Mouse (Mus musculus) T-helper 17 cell (primary cell): Measurements from ENCODE around the gene Rsbn1l.

Source experiments
- in situ Hi-C, 2 experiments: fragments of 300-600 bp; cut with MboI, MseI; formaldehyde crosslinking; loops; 1 replicate in 1 of 2; 2 replicates in 1 of 2; pipeline ENCODE4 v1.15.1; 2025; ENCODE audit warnings: high pct_unique_total_duplicates in 2 of 2

Rsbn1l gene

DNA sequence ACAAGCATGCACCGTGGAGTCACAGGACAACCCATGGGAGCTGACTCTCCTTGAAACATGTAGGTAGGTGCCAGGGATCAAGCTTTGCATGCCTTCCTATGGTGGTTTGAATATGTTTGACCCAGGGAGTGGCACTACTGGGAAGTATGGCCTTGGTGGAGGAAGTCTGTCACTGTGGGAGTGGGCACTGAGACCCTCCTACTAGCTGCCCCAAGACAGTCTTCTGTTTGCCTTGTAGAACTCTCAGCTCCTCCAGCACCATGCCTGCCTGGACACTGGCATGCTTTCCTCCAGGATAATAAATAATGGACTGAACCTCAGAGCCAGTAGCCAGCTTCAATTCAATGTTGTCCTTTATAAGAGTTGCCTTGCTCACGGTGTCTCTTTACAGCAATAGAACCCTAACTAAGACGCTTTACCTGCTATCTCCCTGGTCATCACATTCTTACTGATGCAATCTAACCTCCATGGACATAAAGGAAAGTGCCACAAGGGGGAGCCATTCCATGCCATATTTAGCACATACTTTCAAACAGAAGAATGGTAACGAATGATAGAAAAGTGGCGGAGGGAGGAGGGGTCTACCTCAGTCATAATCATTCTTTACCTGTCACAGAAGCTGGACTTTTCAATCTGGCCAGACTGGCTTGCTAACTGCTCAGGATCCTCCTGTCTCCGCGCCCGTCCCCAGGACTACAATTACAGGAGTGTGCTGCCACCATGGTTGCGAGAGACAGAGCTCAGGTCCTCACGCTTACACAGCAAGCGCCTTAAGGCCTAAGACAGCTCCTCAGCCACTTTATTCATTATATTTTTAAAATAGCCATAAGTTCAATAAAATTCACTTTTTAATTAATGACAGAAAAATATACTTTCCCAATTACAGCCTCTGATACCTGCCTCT is 42.6 kb downstream of the Rsbn1l start:
- in situ Hi-C loops = loop anchor here (5.0 to 10.0 kb wide), 3 partner anchors 44 to 251 kb away; partner anchors contain the start of gene Rsbn1l (in 1 of the 2)

DNA sequence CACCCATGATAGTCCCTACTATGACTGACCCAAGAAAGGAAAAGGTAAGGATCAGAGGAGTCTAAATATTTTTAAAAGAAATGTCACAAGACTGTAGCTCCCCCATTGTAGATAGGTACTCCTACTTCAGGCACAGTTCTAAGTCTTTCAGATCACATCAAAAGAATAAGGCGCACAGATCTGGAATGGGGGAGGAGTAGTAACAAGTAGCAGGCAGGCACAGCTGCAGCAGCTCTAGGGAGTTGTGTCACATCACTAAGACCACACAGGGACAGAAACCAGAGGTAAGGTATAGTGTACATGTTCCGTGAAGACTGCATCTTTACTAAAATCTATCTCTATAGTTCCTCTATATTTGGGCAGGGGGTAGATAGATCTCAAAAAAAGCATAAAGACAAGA is 44.5 kb downstream of the Rsbn1l start:
- in situ Hi-C loops = loop anchor here (5.0 to 10.0 kb wide), 3 partner anchors 46 to 253 kb away; partner anchors contain the start of gene Rsbn1l (in 1 of the 2)

DNA sequence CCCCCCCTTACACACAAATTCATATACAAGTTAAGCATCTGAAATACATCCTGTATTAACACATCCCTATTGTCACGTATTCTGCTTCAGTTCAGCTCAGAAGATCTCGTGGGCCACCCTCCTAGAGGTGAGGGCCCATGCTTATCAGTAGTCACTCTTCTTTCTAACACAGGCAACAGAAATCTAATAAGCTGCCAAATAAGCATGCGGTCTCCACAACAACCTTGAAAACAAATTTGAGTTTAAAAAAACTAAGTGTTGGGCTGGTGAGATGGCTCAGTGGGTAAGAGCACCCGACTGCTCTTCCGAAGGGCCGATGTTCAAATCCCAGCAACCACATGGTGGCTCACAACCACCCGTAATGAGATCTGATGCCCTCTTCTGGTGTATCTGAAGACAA is 50.0 kb downstream of the Rsbn1l start:
- in situ Hi-C loops = no loop called here

DNA sequence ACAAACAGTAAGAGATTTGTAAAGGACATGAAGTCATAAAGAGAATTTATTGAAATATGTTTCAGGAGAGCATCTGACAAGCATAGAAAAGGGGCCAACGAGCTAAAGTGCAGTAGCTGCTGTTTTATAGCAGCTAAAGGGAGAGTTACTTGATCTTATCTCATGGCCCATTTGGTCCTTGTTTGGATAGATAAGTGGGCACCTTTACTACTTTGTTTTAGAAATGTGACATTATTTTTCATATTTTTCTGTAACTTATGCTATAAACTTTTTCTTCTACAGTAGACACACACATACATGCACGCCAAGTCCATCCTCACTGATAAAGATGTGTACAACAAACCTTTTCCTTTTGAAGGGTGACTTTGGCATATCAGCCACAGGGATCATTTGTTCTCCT is 50.8 kb downstream of the Rsbn1l start:
- in situ Hi-C loops = no loop called here

DNA sequence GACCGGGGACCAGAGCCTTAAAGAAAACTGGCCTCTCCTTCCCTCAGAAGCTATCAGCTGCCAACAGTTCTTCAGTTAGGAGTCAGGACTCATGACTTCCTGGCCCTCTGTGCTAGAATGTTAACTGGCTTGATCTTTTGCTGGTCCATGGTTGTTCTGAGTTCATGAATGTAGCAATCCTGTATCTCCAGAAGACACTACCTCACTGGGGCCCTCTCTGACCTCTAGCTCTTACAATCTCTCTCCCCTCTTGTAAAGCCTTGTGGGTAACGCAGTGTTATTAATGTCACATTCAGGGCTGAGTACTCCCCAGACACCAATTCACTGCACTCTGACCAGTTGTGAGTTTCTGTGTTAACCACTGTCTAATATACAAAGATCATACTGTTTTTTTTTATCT is 51.6 kb downstream of the Rsbn1l start:
- in situ Hi-C loops = no loop called here

DNA sequence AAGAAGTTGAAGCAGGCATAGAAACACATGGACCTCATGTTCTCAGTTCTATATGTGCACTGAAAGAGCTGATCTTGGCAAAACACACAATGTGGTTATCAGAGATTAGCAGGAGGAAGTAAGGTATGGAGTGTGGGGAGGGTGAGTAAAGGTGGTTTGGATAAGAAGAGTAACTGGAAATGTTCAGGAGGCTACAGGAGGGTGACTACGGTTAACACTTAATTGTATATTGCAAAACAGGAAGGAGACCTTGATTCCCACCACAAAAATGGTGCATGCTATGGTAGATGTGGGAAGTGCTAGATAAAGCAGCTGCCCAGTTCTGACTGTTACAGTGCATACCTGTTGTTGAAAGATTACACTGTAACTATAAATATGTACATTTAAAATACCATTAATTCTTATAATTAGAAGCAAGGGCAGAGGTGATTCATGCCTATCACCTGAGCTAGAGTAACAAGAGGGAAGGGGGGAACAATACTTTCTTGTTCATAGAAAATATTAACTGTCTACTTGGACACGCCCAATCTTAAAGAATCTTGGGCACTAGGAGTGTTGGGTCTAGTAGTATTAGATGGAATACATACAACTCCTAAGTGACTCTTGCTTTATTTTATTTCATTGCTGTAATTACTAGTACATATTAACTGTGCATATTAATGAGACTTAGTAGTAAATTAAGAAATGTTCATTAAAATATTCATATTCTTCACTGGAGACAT is 58.6 kb downstream of the Rsbn1l start:
- in situ Hi-C loops = no loop called here

DNA sequence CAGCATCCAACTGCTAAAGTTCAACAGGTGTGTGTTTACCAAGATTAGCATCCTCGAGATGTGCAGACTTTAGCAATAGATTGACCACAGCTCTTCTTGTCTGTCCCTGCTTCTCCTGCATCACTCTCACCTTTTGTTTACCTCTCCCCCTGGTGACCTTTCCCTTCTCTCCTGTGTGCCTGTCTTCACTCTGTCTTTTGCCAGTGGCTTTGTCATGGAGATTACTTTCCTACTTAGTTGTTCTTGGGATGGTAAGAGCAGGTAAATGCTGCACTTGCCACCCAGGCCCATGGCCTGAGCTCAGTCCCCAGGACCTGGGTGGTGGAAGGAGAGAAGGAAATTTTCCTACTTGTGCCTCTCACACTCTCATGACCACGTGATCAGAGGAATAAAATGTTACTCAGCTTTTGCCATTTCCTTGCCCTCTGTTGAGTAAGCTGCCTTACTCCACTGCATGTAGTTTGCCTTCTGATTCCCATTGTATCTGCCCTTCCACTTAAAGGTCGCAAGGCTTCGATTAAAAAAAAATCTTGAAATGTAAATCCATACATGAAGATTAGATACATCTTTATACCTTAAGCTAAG is 72.1 kb downstream of the Rsbn1l start:
- in situ Hi-C loops = no loop called here

DNA sequence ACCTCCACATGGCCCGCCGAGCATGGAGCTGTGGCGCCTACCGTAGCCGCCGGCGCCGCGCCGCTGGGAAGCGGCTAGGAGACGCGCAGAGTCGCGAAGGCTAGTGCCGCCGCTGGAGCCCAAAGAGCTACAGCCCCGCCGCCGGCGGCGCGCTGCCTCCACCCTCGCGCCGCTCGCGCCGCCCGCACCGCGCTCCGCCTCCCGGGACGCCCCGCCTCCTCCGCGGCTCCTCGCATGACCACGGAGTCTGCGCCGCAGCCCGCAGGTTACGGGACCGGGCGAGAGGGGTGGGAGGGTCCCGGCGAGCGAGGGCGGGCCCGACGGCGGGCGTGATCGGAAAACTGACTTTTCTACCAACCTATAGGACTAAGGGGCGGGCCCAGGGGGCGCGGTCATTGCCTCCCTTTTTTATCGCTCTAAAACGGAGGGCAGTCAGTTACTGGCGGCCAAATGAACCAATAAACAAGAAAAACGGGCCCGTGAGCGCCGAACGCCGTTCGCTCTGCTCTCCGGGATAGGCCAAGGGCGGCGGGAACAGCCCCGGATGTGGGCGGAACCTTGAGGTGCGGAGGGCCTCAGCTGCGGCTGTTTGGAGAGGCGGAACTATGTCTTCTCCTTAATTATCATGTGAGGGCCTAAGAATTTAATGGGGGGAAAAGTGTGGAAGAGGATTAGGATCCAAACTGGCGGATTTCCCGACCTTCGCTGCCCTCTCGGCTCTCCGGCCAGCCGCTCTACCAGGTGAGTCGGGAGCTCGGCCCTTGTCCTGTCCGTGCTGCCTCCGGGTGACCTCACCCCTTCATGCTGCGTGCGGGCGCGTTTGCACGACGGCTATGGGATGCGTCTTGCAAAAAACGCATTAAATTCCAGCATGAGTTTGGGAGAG is 74.0 kb downstream of the Rsbn1l start, which contains the start of the genes Phtf2 and Tmem60:
Phtf2 (minus strand) TSS at position 210 of the 886 bp plus-strand sequence.
Tmem60 (plus strand) TSS at position 277 of the 886 bp plus-strand sequence.
- in situ Hi-C loops = no loop called here

DNA sequence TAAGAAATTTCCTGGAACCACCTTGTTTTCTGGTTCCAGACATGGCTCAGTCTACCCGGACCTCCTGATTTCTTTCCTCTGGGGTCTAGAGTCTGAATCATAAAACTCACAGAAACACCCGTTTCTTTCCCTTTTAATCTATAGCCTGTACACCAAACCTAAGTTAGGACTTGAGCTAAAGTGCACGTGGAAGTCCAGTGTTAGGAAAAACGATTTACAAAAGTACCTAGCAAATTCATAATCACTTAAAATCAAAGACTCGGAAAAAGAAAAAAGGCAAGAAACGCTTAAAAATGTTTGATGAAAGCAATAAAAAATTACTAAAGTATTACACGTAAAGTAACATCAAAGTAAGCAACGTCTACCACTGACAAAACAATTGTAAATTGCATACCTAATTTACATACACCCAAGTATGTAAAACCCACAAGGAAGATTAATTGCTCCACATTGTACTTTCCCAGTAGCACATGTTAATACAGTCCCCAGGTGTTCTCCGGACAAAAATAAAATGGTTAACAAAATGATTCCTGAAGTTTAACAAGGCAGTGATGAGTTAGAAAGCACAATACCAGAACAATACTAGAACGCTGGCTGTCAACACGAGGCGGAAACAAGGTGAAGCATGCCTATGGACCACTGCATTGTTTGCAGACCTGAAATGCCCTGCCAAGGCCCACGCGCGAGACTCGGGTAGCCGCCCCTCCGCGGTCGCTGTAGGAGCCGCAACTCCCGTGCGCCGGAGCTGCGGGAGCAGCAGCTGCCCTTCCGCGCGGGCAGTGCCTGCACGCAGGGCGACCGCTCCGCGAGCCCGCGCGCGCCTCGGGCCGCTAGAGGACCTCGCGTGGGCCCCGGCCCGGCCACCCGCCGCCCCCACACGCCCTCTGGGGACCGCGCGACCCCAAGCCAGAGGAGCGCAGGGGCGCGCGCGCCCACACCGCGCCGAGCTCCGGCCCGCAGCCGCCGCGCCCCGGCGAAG is 75.1 kb downstream of the Rsbn1l start:
- in situ Hi-C loops = no loop called here

DNA sequence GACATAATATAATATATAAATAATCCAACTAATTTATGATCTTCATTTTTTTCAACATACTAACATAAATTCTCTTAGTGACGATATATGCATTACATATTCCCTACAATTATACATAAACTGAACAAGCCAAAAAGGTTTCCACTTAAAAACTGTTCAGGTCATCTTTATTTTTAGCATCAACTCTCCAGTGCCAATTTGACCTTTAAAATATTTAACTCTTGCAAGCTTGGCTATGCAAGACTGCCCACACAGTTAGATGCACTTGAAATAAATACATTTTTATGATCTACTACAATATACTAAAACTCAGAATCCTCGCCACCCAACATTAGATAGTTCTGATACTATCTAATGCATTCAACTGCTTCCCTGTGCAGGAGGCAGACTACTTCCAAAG is 75.8 kb downstream of the Rsbn1l start:
- in situ Hi-C loops = no loop called here

DNA sequence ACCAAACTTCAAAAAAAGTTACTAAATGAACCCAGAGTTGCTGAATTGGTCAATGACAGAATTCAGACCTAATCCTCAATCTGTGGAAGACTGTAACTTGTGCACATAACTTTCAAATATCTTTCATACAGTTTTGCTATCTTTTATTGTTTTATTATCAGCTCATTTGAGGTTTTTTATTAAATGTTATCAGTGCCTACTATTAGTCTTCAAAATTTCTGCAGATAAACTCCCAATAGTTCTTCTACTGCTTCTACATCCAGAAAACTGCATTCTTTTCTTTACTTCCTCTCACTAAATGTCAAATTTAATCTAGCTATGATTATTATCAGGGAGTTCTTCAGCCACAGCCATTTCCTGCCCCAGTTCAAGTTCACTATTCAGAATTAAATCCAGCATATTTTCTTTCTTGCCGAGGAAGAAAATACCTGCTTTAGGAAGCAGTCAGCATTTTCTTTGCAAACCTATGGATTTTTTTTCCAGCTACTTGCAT is 79.2 kb downstream of the Rsbn1l start:
- in situ Hi-C loops = no loop called here

DNA sequence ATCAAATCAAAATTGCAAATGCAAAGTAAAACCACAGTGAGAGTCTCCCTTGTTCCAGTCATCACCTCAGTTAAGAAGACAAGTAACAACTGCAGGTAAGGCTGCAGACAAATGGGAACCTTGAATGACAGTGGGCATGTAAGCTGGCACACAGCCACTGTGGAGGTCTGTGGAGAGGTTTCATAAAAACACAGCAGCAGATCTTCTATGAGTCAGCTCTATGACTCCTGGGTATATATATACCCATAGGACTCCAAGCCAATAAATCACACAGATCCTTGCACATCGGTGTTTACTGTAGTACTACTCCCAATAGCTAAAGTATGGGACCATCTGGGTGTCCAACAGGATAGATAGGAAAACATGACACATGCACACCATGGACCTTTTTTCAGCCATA is 83.1 kb downstream of the Rsbn1l start:
- in situ Hi-C loops = no loop called here

DNA sequence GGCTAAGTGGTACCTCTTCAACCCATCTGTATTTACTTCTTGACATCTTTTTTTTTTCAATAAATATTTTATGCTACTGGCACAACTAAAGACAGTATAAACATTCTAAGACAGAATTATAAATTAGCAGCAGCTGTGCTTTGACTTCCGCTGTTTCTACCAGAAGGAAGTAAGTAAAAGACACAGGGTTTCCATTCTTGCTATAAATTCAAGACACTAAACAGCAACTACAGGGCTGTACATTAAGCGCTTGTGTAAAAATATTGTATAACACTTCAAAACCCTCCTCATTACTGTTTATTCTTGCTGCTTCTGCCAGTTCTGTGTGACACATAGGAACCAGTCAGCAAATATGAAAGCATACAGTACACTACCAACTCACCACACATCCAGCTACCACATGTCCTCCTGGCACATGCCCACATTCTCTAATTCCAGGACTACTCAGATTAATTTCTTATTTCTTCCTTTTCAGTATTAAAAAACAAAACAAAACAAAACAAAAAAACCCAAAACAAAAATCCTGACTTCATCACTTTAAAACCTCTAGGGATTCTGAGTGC is 90.9 kb downstream of the Rsbn1l start:
- in situ Hi-C loops = loop anchor here (5.0 to 10.0 kb wide), 2 partner anchors 58 to 70 kb away; no protein-coding TSS in a partner anchor

DNA sequence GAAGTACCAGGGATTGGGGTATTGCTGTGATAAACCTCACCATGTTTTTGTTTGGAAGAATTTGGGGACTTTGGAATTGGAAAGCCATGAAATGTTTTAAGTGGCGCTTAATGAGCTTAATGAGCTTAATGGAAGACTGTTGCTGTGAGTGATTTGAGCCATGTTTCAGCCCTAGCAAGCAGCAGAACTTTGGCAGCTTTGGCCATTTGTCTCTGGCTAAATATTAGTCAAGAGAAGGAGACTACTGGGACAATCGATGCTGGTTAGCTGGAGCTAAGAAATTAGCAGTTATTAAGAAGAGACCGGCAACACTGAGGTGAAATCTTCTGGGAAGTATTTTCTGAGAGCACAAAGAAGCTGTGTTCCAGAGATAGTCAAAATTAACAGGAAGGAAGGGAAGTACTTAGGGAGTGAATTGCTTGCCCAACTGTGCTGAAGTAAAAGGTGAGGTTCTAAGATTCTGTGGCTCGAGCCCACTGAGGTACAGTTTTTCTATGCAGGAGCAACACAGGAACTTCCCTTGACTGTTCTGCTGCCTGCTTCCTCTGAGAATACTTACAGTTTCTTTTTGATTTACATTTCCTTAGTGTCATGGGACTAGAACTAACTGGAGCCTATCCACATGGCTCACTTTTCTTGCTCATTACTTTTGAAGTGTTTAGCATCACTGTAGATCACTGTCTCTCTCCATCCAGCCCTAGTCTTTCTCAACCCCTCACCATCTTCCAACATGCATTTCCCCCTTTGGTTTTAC is 91.8 kb downstream of the Rsbn1l start:
- in situ Hi-C loops = loop anchor here in 1 of 2 experiments (10.0 kb wide), 1 partner anchor 70 kb away; no protein-coding TSS in a partner anchor

DNA sequence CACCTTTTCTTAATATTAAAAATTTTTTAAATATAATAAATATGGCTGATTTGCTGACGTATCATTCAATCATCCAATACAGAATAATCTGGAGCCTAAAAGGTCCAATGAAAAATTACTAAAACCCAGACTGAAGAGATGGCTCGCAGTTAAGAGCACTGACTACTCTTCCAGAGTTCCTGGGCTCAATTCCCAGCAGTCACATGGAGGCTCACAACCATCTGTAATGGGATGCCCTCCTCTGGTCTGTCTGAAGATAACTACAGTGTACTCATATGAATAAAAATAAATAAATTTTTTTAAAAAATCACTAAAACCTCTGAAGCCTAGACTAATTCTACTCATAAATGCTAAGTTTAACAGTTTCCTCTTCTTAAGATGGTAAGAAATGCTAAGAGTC is 94.3 kb downstream of the Rsbn1l start:
- in situ Hi-C loops = loop anchor here in 1 of 2 experiments (10.0 kb wide), 1 partner anchor 67 kb away; no protein-coding TSS in a partner anchor

DNA sequence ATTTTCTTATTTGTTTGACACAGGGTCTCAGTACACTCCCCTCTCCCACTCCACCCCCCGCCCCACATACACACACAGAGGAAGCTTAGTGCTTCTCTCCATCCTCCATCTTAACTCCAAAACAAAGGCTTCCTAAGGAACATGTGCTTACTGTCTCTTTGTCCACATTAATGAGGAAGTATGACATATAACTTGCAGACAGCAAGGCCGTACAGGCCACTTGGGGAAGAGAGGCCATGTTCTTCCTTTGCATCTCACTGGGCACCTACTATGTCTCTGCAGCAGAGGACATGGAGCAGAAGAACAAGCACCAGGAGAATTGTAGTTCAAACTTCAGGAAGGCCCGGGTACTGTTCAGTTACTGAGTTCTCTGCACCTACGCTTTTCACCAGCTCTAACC is 95.6 kb downstream of the Rsbn1l start:
- in situ Hi-C loops = loop anchor here in 1 of 2 experiments (10.0 kb wide), 1 partner anchor 66 kb away; no protein-coding TSS in a partner anchor

DNA sequence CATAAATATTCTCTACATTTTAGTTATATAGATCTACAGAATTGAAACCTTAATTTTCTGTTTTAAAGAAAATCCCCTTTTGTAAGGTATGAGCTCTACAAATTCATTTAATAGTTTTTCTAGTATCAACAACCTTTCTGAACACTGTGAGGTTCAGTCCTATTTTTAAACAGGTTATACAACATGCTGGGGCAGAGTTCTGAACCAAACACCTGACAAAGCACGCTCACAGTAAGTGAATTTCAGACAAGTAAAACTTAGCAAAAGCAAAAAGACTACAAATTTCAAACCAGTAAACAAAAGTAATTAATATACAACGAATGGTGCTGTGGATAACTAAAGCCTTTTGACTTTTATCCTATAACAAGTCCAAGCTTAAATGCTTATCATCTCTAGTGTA is 97.8 kb downstream of the Rsbn1l start:
- in situ Hi-C loops = no loop called here

DNA sequence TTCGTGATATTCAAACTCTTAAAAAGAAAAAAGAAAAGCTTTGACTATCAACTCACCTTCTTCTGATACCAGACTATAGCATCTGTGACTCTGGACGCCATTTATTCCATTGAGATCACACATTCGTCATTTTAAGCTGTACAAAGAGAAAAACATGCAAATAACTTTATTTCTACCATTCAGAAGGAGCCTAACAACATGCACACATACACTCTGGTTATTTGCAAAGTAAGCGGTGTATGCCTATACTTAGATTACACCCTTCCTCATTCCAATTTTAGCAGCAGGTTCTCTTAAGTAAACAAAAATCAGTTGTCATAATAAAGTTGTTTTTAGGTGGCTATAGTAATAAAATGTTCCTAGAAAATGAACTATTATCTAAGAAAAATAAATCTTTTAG is 101.1 kb downstream of the Rsbn1l start:
- in situ Hi-C loops = no loop called here
